Mouse (Mus musculus): Measurements from ENCODE around the gene Gp9.
A peak's percentile ranks its signal among the peaks of the same experiment; 100 is the strongest.

Gp9 gene

GRCm38 (mm10) chr6:87787108-87787890, 9.4 kb downstream of the Gp9 start:
- DNase-seq (ENCODE audit: low read depth) = no peak

- no peak for DNase-seq (ENCODE audit: low read depth)
Observed at GRCm38 (mm10) chr6:87788266-87788895, 10.5 kb downstream of the Gp9 start.

GRCm38 (mm10) chr6:87788896-87789587, 11.2 kb downstream of the Gp9 start:
- DNase-seq (ENCODE audit: low read depth) = no peak

GRCm38 (mm10) chr6:87789791-87790190, 11.9 kb downstream of the Gp9 start:
- DNase-seq (ENCODE audit: low read depth) = no peak

GRCm38 (mm10) chr6:87790779-87791480, 13.1 kb downstream of the Gp9 start:
- no peak for DNase-seq (ENCODE audit: low read depth)

- DNase-seq (ENCODE audit: low read depth) = no peak
Observed at GRCm38 (mm10) chr6:87791826-87792225, 14.0 kb downstream of the Gp9 start.

- no peak for DNase-seq (ENCODE audit: low read depth)
Observed at GRCm38 (mm10) chr6:87793821-87794510, 16.1 kb downstream of the Gp9 start.

GRCm38 (mm10) chr6:87795385-87796150, 17.7 kb downstream of the Gp9 start:
- no peak for DNase-seq (ENCODE audit: low read depth)

- DNase-seq (ENCODE audit: low read depth) = no peak
Observed at GRCm38 (mm10) chr6:87796251-87796880, 18.5 kb downstream of the Gp9 start.

GRCm38 (mm10) chr6:87797321-87797720, 19.4 kb downstream of the Gp9 start:
- DNase-seq (ENCODE audit: low read depth) = no peak

- no peak for DNase-seq (ENCODE audit: low read depth)
Observed at GRCm38 (mm10) chr6:87799576-87799975, 21.7 kb downstream of the Gp9 start.

- DNase-seq (ENCODE audit: low read depth) = no peak
Observed at GRCm38 (mm10) chr6:87802462-87802861, 24.6 kb downstream of the Gp9 start.

GRCm38 (mm10) chr6:87804036-87804435, 26.2 kb downstream of the Gp9 start:
- DNase-seq (ENCODE audit: low read depth) = no peak

GRCm38 (mm10) chr6:87804886-87805285, 27.0 kb downstream of the Gp9 start:
- no peak for DNase-seq (ENCODE audit: low read depth)

GRCm38 (mm10) chr6:87805448-87805847, 27.6 kb downstream of the Gp9 start:
- DNase-seq (ENCODE audit: low read depth) = no peak

GRCm38 (mm10) chr6:87806028-87806427, 28.2 kb downstream of the Gp9 start:
- peak; percentile 31 for DNase-seq (ENCODE audit: low read depth)

- no peak for DNase-seq (ENCODE audit: low read depth)
Observed at GRCm38 (mm10) chr6:87806857-87807256, 29.0 kb downstream of the Gp9 start.

GRCm38 (mm10) chr6:87807735-87808440, 30.0 kb downstream of the Gp9 start:
- DNase-seq (ENCODE audit: low read depth) = no peak

- DNase-seq (ENCODE audit: low read depth) = no peak
Observed at GRCm38 (mm10) chr6:87808521-87808920, 30.6 kb downstream of the Gp9 start.

GRCm38 (mm10) chr6:87809144-87809543, 31.3 kb downstream of the Gp9 start:
- DNase-seq (ENCODE audit: low read depth) = no peak

Data from induced T-regulatory cell, adult 2 months (primary cell).